Mouse (Mus musculus) frontal cortex, adult 2 months (tissue): Measurements from ENCODE around the gene Padi2. TPM values are rescaled to one million over a fixed set of nuclear protein-coding genes. Genes with fewer than 3 reads are reported as not detected.

ENCODE experiments used
- DNase-seq, 2 experiments: peaks; one replicate each; pipeline ENCODE4 v3.0.0; 2022; ENCODE audit warnings: low spot score in 1 of 2; ENCODE audit errors: extremely low spot score in 1 of 2
- polyA plus RNA-seq: library from polyadenylated mRNA; depleted of rRNA; stranded (reverse); fragments of >200 nt; gene quantifications from 2 replicates; pipeline ENCODE4 v1.2.3, GENCODE M21; 2012

Padi2 gene
- polyA plus RNA-seq, 1 experiment = 13.0 TPM

DNA sequence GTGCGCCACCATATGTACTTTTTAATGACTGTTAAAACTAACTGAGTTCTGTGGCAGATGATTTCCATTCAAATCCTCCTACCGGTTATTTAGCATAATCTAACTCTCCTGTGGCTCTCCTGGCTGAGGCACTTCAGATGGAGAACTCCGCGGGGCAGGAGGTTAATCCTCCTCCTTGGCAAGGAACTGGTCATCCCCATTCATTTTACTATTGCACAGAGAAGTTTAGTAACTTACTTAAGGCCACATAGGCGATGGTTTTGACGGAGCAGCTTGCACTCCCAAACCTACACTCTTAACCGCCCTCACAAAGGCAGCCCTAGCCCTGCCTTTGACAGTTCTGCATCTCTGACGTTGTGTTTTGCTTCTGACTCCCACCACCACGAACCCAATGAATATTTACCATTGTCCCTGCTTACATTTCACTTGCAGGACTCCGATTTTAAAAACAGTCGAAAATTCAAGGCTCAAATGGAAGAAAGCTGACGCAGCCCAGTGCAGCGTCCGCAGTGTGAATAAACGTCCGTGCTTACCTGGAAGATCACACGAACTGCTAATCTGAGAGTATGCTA lies 51.1 kb downstream of the Padi2 start:
- peak in 1 of 2 experiments; percentile 55 for DNase-seq

DNA sequence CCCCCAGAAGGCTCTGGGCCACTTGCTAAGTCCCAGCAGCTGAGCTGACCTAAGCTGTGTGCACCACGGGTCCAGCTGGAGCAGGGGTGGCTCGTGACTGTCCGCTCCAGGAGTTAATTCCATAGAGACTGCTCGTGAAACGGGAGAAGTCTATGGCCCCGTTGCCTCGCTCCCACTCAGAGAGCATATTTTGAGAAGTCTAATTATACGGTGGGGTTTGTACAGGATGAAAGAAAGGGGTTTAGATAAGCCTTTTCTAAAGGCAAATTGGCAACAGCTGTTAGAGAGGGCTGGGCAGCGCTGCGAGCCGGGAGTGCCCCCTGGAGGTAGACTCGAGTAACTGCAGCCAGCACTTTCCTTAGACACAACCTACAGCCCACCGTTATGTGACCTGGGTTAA lies 51.6 kb downstream of the Padi2 start:
- DNase-seq = peak in 1 of 2 experiments; percentile 89

DNA sequence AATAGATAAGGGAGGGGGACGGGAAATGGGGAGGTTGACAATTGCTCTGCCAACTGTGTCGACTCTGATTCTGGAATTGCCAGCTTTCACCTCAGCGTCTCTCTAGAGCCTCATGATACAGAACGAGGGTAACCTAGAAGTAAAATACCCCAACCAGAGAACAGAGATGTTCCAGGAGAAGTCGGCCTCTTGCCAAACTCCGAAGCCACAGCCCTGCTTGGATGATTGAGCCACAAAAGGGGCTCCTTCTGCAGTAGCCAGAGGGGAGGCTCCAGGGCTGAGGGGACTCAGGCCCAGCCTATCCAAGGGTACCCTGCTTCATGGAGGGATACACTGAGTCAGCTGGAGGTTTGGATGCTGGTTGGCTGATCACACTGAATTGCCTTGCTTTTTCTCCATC lies 52.2 kb downstream of the Padi2 start:
- no peak for DNase-seq

DNA sequence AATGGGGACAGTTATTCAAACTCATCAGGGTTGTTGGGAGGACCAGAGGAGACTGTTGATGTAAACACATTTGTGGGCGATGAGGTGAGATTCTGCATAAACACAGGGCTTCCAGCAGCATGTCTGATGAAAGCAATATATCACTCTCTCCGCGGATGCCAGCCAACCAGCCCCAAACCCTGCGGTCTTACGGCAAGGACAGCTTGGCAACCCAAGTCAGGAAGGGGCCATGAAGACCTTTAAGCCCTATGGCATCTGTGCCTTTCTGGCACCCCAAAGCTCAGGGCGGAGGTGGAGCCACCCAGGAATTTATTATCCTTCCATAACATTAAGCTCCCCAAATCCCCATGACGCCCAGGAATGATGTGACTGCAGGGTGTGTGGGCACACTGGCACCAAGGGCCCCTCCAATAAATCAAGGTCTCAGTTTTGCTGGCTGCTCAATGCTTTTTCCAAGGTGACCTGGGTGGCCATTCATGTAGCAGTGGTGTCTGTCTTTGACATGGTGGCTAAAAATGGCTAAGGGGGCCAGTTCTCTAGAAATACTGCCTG lies 53.1 kb downstream of the Padi2 start:
- DNase-seq = no peak

DNA sequence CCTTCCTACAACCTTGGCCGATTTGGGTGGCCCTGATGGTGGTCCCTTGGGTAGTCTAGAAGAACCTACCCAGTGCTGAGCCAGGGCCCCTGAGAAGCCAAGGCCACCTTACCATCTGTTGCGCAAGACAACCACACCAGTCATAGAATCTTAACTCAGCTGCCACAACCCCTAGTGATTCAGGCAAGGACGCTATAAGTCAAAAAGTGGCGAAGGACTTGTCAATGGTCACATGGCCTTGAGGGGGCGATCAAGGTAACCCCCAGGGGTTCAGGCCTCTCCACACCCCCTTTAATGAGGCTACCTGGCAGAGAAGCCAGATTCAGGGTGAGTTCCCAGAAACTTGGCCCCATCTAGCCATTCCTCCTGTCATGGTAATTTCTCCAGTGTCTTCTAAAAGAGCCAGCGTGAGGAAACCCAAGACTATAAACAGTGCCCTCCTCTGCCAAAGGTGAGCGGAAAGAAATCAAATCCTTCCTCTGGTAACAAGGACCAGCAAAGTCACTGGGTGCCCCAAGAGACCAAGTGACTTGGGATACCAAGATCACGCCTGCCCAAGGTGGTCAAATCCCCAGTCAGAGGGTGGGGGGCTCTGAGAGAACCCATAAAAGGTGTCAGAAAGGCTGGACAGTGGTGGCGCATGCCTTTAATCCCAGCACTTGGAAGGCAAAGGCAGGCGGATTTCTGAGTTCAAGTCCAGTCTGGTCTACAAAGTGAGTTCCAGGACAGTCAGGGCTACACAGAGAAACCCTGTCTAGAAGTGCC lies 53.8 kb downstream of the Padi2 start:
- DNase-seq = no peak

DNA sequence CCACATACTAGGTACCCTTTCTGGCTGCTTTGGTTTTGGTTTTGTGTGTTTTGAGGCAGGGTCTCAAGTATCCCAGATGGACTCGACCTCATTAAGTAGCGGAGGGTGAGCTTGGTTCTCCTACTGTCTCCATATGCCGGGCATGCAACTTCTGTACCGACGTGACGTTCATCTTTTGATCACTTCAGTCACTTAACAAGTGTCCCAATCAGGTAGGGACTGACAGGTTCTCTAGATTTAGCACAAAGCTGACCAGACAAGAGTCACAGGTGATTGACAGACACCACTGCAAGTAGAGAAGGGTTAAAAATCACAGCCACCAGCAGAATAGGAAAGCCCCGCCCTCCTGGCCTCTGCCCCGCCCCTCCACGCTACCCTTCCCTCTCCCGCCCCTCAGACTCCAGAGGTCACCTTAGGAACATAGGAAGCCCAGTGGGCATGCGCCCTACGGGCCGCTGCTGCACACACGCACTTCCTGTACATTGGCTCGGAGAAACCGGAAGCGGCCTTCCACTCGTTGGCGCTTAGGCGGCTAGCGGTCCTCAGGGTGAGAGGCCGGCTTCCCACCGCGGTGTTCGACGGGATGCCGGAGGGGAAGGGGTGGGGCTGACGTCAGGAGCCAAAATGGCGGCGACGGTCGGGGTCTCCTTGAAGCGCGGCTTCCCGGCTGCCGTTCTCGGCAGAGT lies 54.8 kb downstream of the Padi2 start, which contains the start of gene Sdhb:
Sdhb (plus strand) TSS at position 423 of the 686 bp plus-strand sequence.
- DNase-seq = peak; percentile 96 to 97

DNA sequence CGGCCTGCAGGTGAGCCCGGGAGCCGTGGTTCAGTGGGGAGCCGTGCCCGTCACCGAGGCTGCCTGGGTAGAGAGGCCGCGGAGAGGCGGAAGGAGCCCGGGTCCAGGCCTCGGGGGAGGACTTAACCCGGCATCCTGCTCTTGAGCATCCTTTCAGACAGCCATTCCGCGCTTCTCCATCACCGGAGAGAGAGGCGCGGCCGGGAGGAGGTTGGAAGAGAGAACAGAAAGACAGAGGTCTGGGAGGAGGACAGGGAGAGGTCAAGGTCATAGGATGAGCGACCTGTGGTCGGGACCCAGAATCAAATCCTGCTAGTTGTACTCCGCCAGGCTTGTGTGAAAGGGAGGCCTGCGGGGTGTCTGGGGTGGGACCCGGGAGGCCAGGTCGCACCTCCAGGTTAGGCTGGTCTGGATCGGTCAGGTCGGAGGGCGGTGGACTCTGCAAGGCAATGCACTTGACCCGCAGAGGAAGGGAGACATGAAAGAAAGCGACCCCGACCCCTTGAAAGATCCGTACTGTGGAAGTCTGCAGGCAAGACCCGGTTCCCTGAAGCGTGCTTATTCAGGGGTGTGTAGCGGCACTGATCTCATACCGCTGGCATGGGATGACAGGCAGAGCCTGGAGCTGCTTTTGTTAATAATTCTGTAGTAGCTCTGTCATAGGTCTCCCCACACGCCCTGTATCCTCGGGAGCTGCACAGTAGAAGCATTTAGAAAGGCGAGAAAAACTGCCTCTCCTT lies 55.5 kb downstream of the Padi2 start:
- DNase-seq = no peak

DNA sequence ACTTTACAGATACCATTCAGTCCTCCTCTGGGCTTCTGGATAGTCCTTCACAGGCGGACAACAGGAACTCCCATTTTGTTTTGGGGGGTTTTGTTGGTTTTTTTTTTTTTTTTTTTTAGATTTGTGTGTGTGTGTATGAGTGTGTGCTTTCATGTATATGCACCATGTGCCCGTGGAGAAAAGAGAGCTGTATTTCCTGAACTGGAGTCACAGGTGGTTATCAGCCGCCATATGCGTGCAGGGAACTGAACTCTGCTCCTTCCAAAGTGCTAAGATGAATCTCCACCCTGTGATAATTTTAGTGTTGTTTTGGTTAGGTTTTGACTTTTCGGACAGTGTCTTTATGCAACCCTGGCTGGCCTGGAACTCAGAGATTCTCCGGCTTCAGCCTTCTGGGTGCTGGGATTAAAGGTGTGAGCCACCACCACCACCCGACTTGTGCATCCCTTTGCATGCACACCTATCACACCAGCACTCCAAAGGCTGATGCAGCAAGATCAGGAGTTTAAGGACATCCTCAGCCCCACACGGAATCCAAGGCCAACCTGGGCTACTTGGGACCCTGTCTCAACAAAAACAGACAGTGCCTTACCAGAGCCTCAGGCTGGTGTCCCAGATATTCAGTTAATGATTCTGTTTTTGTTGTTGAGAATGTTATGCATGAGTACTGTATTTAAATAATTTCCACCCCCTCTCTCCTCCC lies 56.2 kb downstream of the Padi2 start:
- no peak for DNase-seq

DNA sequence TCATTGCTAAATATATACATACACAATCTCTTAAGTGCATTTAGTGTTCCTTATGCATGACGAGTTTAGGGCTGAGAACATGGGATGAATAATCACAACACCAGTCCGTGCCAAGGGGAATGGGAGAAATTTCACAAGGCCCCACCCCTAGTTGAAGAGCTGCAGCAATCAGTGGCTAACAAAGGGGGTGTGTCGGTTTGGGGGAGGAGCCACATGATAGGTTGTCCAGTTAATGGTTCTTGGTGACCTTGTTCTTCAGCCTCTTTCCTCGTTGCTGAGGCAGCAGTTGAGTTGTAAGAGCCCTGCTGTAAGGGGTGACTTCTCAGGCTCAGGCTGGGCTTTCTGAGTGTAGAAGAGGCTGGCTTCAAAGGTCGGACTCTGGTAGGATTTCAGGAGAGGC lies 56.8 kb downstream of the Padi2 start:
- no peak for DNase-seq

DNA sequence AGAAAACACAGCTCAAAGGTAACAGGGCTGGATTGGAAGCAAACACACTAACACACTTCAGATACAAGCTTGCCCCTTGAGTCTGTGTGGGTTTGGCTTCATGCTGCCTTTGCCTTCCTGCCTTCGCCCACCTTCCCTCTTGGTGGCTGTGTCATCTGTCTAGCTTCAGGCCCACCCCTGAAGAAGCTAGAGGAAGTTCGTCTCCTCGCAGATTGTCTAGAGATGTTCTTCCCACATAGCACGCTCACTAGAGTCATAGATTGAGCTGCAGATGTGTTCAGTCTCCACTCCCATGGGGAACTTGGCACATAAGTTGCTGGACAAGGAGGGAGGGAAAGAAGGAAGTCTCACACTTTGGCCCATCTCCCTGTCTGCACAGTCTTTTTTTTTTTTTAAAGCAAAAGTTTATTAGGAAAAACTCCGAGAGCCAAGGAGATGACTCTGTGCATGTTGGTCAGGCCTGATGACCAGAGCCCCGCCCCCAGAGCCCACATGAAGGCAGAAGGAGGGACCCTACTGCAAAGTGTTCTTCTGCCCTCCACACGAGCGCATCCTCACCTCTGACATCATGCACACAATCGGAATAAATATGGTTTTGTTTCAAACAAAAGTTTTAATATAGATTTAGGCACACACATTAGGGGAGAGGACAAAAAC lies 57.9 kb downstream of the Padi2 start:
- peak in 1 of 2 experiments; percentile 61 for DNase-seq

DNA sequence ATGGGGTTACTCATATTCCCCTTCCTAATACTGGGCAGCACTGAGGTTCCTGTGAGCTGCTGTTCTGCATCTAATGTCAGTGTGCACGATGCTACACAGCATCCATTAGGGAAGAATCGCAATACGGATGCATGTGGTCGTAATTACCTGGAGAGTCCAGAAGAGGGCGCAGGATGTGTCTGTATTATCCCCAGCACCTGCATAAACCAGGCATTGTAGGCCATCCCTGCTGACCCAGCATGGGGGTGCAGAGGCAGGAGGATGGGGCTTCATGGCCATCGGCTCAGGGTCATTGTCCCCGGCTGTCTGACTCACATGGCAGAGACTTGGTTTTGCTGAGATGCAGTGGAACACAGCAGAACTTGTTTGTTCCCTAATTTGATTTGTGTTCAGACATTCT lies 58.5 kb downstream of the Padi2 start:
- DNase-seq = peak in 1 of 2 experiments; percentile 91

DNA sequence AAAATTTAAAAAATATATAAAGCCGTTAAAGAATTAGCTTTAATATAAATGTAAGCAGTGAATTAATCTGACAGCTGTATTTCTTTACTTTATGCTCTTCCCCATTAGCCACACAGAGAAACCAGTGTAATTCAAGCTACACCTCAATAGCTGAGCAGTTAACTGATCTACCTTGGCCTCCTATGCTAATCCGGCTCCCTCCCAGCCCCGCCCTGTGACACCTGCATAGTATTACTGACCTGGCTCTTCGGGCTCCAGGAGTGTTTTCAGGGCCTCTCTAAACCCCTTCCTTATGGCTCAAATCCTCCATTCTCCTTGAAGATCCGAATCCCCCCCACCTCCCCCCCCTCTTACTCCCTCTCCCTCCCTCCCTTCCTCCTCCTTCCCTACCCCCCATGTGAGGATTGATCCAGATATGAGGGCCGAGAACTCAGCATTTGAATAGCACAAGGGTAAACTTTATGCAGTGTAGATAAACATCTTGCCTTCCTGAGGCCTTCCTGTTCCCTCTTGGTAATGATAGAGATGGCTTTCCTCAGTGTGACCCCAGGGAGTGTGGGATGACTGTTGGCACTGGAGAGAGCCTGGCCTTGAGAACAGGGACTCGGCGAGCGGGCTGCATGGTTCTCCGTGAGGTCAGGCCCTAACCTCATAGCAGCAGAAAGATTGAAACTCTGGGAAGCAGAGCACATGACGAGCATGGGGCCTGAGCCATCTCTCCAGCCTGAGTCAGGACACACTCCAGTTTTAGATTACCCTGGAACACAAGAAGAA lies 61.4 kb downstream of the Padi2 start:
- no peak for DNase-seq

DNA sequence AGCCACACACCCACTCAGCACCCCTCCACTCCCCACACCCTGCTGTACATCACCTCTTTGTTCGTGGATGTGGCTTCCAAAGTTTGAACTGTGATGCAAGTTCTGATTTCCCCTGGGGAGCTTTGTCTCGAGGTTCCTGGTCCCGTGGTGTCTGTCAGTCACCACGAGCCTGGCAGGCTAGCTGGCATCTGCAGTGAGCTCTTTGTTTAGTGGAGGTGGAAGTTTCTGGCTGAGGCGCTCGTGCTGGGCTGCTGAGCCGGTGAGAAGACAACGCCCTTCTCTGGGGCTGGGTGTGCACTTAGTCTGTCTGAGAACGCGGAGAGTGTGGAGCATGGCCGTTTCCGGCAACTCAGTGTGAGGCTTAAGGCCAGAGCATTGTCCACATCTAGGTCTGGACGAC lies 65.5 kb downstream of the Padi2 start:
- no peak for DNase-seq

DNA sequence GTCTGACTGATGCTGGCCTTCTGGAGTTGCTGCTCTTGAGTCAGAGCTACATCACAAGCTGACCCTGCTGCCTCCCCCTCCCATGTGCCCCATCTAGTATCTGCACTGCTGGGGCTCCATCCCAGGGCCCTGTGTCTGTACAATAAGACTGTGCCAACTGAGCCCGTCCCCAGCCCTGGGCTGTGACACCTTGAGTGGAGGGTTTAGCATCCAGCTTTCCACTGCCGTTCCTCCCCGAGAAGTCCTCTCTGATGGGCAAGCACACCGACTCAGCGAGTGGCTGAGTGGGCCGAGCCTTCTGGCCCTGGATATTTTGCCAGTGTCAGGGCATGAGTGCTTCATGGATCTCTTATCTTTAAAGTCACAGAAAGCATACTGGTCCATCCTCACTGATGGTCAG lies 68.3 kb downstream of the Padi2 start:
- no peak for DNase-seq

DNA sequence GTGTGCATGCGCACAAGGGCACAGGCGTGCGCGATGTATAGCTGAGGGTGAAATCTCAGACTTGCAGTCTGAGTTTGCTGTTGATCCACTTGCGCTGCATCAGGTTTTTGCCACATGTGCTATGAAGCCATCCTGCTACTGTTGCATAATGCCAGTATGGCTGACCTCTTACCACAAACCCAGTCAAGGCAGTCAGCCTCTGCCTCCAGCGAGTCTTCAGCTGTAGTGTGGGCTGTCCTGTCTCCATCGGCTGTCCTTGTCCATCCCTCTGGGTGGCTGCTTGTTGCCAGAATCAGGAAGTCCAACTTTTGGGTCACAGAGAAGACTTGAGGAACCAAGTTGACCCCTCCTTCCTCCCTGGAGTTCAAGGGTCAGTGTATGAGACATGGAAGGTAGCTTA lies 69.2 kb downstream of the Padi2 start:
- DNase-seq = no peak

DNA sequence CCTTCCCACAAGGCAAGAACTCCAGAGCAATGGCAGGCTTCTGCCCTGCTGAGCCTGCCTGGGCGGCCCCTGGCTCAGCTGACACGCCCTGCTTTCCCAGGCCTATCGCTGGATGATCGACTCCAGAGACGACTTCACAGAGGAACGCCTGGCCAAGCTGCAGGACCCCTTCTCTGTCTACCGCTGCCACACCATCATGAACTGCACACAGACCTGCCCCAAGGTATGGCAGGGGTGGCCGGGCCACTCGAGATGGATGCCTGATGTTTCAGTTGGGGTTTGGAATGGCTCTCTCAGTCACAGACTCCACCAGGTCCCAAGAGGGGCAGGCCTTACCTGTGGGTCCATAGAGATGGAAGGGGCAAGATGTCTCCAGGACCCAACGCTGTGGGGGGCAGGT lies 71.1 kb downstream of the Padi2 start:
- DNase-seq = no peak

DNA sequence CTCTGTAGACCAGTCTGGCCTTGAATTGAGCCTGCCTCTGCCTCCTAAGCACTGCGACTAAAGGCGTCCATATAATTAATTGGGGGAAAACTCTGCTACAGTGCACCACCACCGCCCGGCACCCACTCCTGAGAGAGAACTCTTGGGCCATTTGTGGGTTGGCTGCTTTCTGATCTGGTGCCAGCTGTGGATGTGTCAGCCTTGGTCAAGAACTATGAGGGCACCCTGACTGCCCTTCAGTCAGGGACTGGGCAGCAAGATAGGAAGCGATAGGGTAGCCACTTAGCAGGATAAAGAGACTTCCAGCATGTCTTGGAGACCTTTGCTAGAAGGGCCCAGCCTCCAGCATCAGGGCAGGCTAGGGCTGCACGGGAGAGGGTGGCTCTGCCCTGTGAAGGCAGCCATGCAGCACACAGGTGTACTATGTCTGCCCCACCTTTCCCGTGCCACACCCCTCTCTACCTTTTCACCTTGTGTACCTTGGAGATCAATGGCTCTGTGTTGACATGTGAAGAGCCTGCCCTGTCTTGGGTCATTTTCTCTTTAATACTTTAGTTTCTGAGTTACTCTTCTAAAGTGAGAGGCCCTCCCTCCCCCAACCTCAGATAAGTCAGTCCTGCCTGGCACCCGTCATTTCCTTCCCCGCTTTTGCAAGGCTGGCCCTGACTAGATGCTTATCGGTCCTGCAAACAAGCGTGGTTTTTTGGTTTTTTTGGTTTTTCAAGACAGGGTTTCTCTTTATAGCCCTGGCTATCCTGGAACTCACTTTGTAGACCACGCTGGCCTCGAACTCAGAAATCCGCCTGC lies 71.9 kb downstream of the Padi2 start:
- DNase-seq = no peak

DNA sequence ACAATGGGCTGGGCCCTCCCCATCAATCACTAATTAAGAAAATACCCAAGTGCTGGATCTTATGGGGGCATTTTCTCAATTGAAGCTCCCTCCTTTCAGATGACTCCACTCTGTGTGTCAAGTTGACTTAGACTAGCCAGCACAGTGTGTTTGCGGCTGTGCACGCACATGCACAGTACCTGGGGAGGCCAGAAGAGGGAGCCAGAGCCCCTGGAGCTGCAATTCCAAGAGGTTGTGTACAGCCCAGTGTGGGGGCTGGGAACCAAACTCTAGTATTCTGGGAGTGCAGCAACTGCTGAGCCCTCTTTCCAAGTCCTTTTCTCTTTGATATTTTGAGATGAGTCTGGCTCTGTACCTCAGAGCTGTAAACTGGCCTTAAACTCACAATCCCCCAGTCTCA lies 75.5 kb downstream of the Padi2 start:
- DNase-seq = no peak
